Mouse (Mus musculus) forebrain, postnatal 0 days (tissue): Measurements from ENCODE around the gene Cep170b. TPM values are rescaled to one million over a fixed set of nuclear protein-coding genes. Genes with fewer than 3 reads are reported as not detected.

Experiments
- ATAC-seq: fragments of 200-750 bp; cut with Nextera tagmentation; 2 replicates; pipeline ENCODE4 v1.8.0; 2017; ENCODE audit warnings: mild to moderate bottlenecking, moderate library complexity
- DNase-seq: peaks from one replicate; pipeline ENCODE4 v3.0.0-alpha.2; 2015
- H3K27ac ChIP-seq: fragments of 300-500 bp; sonication (generic); 2 replicates; pipeline ENCODE4 v1.5.1; 2014; ENCODE audit warnings: low read depth, mild to moderate bottlenecking, antibody characterized with exemption, low read length, moderate library complexity, mixed read lengths
- H3K27me3 ChIP-seq: fragments of 300-500 bp; sonication (generic); 2 replicates; pipeline ENCODE4 v1.6.1; 2014; ENCODE audit warnings: mild to moderate bottlenecking, low read length, mixed read lengths; ENCODE audit not compliant: insufficient read depth
- H3K36me3 ChIP-seq: fragments of 300-500 bp; sonication (generic); 2 replicates; pipeline ENCODE4 v1.6.1; 2014; ENCODE audit warnings: mild to moderate bottlenecking, moderate library complexity; ENCODE audit not compliant: insufficient read depth
- H3K4me1 ChIP-seq: fragments of 300-500 bp; sonication (generic); 2 replicates; pipeline ENCODE4 v1.6.1; 2014; ENCODE audit warnings: antibody characterized with exemption; ENCODE audit not compliant: insufficient read depth
- H3K4me2 ChIP-seq: fragments of 300-500 bp; sonication (generic); 2 replicates; pipeline ENCODE4 v1.6.1; 2014; ENCODE audit warnings: low read depth, mild to moderate bottlenecking, moderate library complexity
- H3K4me3 ChIP-seq: fragments of 300-500 bp; sonication (generic); 2 replicates; pipeline ENCODE4 v1.5.1; 2014; ENCODE audit warnings: low read depth, low read length, mixed read lengths
- H3K9ac ChIP-seq: fragments of 300-500 bp; sonication (generic); 2 replicates; pipeline ENCODE4 v1.6.1; 2014; ENCODE audit warnings: mild to moderate bottlenecking
- H3K9me3 ChIP-seq: fragments of 300-500 bp; sonication (generic); 2 replicates; pipeline ENCODE4 v1.6.1; 2016; ENCODE audit warnings: low read length
- CTCF ChIP-seq: sonication (generic); IDR thresholded peaks from 2 replicates; pipeline ENCODE4 v1.5.1; 2016; ENCODE audit warnings: antibody characterized with exemption, control low read depth, low read depth
- WGBS: fragments of 180-500 bp; shearing (Covaris S2); extraction: QIAGEN DNeasy Blood & Tissue Kit; methylation state at CpG from one replicate; pipeline ENCODE4 v1.1.7; 2014; 5-methylcytosine and 5-hydroxymethylcytosine counted together
- polyA plus RNA-seq: library from polyadenylated mRNA; unstranded; fragments of >200 nt; fragmentation: Nextera tagmentation; extraction: Ambion mirVana; gene quantifications from 2 replicates; pipeline ENCODE4 v1.2.1, GENCODE M21; 2015
- total RNA-seq: library from RNA; depleted of rRNA; stranded (reverse); fragments of >200 nt; gene quantifications from 2 replicates; pipeline ENCODE4 v1.2.3, GENCODE M21; 2014

The Cep170b gene
- total and polyA plus RNA-seq, 2 experiments from 2014 or later: 31.6 to 86.7 TPM

- no peak for TF ChIP-seq CTCF
- H3K9me3 ChIP-seq: no peaks in the 10 kb centered on the region
- ATAC-seq: no peak
- DNase-seq: no peak
- no peaks in the 10 kb centered on the region for H3K36me3 ChIP-seq
- no peak overlapping the region for H3K9ac ChIP-seq
- no peaks in the 10 kb centered on the region for H3K27me3 ChIP-seq
- H3K27ac ChIP-seq: no peak overlapping the region
- no peak overlapping the region for H3K4me2 ChIP-seq
- no peak overlapping the region for H3K4me3 ChIP-seq
- 74% methylated on average over 4 of the region's 4 CpGs for WGBS
- no peaks in the 10 kb centered on the region for H3K4me1 ChIP-seq
Measured at GRCm38 (mm10) chr12:112770396-112770795, 50.1 kb downstream of the Cep170b start.

DNA sequence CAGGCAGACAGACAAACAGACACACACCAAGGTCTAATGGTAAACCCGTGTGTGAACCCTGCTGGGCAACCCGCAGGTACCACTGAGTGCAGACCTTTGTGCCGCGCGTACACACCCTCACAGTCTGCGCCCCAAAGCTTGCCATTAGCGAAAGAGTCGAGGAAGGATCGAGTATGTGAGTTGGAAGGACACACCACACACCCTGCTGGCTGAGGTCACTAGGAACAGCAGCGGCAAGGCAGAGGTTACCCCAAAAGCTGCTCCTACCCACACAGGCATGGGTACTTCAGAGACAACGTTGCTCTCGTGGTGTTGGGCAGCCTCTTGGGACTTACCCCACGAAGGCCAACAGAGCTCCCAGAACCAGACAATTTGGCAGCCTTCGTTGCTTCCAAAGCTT lies 52.1 kb downstream of the Cep170b start:
- H3K27ac ChIP-seq: no peak overlapping the region
- no peak overlapping the region for H3K4me2 ChIP-seq
- H3K36me3 ChIP-seq: no peaks in the 10 kb centered on the region
- H3K9me3 ChIP-seq: no peaks in the 10 kb centered on the region
- no peak overlapping the region for H3K4me3 ChIP-seq
- H3K27me3 ChIP-seq: no peaks in the 10 kb centered on the region
- 92% methylated on average over 14 of the region's 14 CpGs for WGBS
- TF ChIP-seq CTCF: no peak
- H3K4me1 ChIP-seq: no peaks in the 10 kb centered on the region
- DNase-seq (no peak), ATAC-seq (no peak)
- H3K9ac ChIP-seq: no peak overlapping the region

- Histone ChIP-seq H3K27ac (no peak overlapping the region), H3K36me3 (no peaks in the 10 kb centered on the region), H3K4me2 (no peak overlapping the region), H3K9ac (no peak overlapping the region), H3K9me3 (no peaks in the 10 kb centered on the region), H3K4me1 (no peaks in the 10 kb centered on the region), H3K27me3 (no peaks in the 10 kb centered on the region), H3K4me3 (no peak overlapping the region)
- TF ChIP-seq CTCF: no peak
- no peak for ATAC-seq
- no peak for DNase-seq
- WGBS: 48% methylated on average over 9 of the region's 9 CpGs
Measured at GRCm38 (mm10) chr12:112773366-112773765, 53.1 kb downstream of the Cep170b start.

- no peak overlapping the region for H3K27ac ChIP-seq
- no peak for ATAC-seq
Measured at GRCm38 (mm10) chr12:112774026-112774425, 53.8 kb downstream of the Cep170b start.

DNA sequence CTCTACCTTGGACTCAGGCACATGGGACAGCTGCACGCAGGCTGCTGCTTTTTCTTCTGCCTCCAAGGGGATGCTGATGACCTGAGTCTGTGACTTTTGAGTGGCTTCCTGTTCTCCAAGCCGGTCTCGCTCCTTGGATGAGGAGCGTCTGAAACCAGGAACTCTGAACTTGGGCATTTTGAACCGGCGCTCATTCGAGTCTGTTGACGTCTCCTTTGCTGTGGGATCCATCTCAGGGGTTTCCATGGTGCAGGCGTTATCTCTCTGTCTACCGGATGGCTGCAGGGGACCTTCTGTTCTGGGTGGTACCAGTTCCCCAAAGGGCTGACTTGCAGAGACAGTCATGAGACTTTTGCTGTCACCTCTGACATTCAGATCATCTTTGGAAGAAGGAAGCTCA lies 54.2 kb downstream of the Cep170b start:
- no peaks in the 10 kb centered on the region for H3K27me3 ChIP-seq
- no peak overlapping the region for H3K27ac ChIP-seq
- no peak overlapping the region for H3K4me3 ChIP-seq
- 94% methylated on average over 10 of the region's 10 CpGs for WGBS
- TF ChIP-seq CTCF: no peak
- H3K4me2 ChIP-seq: no peak overlapping the region
- no peaks in the 10 kb centered on the region for H3K9me3 ChIP-seq
- no peaks in the 10 kb centered on the region for H3K4me1 ChIP-seq
- H3K9ac ChIP-seq: no peak overlapping the region
- no peaks in the 10 kb centered on the region for H3K36me3 ChIP-seq
- ATAC-seq (no peak), DNase-seq (no peak)

More at GRCm38 (mm10) chr12:112774026-112774425, 53.8 kb downstream of the Cep170b start:
- H3K4me1 ChIP-seq: no peaks in the 10 kb centered on the region
- no peak overlapping the region for H3K4me3 ChIP-seq
- 86% methylated on average over 6 of the region's 6 CpGs for WGBS
- DNase-seq: no peak
- no peak overlapping the region for H3K9ac ChIP-seq
- H3K27me3 ChIP-seq: no peaks in the 10 kb centered on the region
- H3K9me3 ChIP-seq: no peaks in the 10 kb centered on the region
- no peak overlapping the region for H3K4me2 ChIP-seq
- TF ChIP-seq CTCF: no peak
- no peaks in the 10 kb centered on the region for H3K36me3 ChIP-seq

- Histone ChIP-seq H3K4me1 (no peaks in the 10 kb centered on the region), H3K9ac (no peak overlapping the region), H3K27ac (no peak overlapping the region), H3K4me2 (no peak overlapping the region), H3K4me3 (no peak overlapping the region), H3K36me3 (no peaks in the 10 kb centered on the region), H3K9me3 (no peaks in the 10 kb centered on the region), H3K27me3 (no peaks in the 10 kb centered on the region)
- ATAC-seq: no peak
- no peak for DNase-seq
- WGBS: 75% methylated on average over 8 of the region's 8 CpGs
- no peak for TF ChIP-seq CTCF
Measured at GRCm38 (mm10) chr12:112791026-112791425, 70.8 kb downstream of the Cep170b start.

- Histone ChIP-seq H3K36me3 (no peaks in the 10 kb centered on the region), H3K4me2 (no peak overlapping the region), H3K27me3 (no peaks in the 10 kb centered on the region), H3K4me1 (peaks cover 4% of the 10 kb centered on the region; the same call in 1 of the 2 replicates), H3K27ac (no peak overlapping the region), H3K4me3 (no peak overlapping the region), H3K9me3 (no peaks in the 10 kb centered on the region), H3K9ac (no peak overlapping the region)
- DNase-seq (no peak), ATAC-seq (no peak)
- TF ChIP-seq CTCF: no peak
- 73% methylated on average over 13 of the region's 13 CpGs for WGBS
Measured at GRCm38 (mm10) chr12:112793601-112794355, 73.5 kb downstream of the Cep170b start.
